Mouse (Mus musculus) heart, embryonic 13.5 days (tissue): ENCODE measurements around the gene Miga1. TPM values are rescaled to one million over a fixed set of nuclear protein-coding genes. Genes with fewer than 3 reads are reported as not detected.

Experiments
- ATAC-seq: fragments of 200-750 bp; cut with Nextera tagmentation; 2 replicates; pipeline ENCODE4 v1.8.0; 2017; ENCODE audit warnings: moderate TSS enrichment; ENCODE audit not compliant: insufficient number of reproducible peaks, low FRiP score, low TSS enrichment; ENCODE audit errors: extremely low read depth
- H3K27ac ChIP-seq: fragments of 300-500 bp; sonication (generic); replicated peaks from 2 replicates; pipeline ENCODE4 v1.5.1; 2015; ENCODE audit warnings: moderate library complexity, mild to moderate bottlenecking, inconsistent platforms
- H3K27me3 ChIP-seq: fragments of 300-500 bp; sonication (generic); replicated peaks from 2 replicates; pipeline ENCODE4 v1.6.1; 2015; ENCODE audit warnings: mild to moderate bottlenecking, inconsistent platforms
- H3K36me3 ChIP-seq: fragments of 300-500 bp; sonication (generic); 2 replicates; pipeline ENCODE4 v1.6.1; 2015; ENCODE audit warnings: mild to moderate bottlenecking, inconsistent platforms
- H3K4me1 ChIP-seq: fragments of 300-500 bp; sonication (generic); 2 replicates; pipeline ENCODE4 v1.6.1; 2015; ENCODE audit warnings: inconsistent platforms
- H3K4me2 ChIP-seq: fragments of 300-500 bp; sonication (generic); 2 replicates; pipeline ENCODE4 v1.6.1; 2015; ENCODE audit warnings: inconsistent platforms, mild to moderate bottlenecking, moderate library complexity
- H3K4me3 ChIP-seq: fragments of 300-500 bp; sonication (generic); 2 replicates; pipeline ENCODE4 v1.5.1; 2015; ENCODE audit warnings: moderate library complexity, mild to moderate bottlenecking, inconsistent platforms
- H3K9ac ChIP-seq: fragments of 300-500 bp; sonication (generic); 2 replicates; pipeline ENCODE4 v1.6.1; 2015; ENCODE audit warnings: inconsistent platforms, mild to moderate bottlenecking, moderate library complexity
- H3K9me3 ChIP-seq: fragments of 300-500 bp; sonication (generic); 2 replicates; pipeline ENCODE4 v1.6.1; 2016; ENCODE audit warnings: inconsistent platforms
- WGBS: fragments of 180-500 bp; shearing (Covaris S2); methylation state at CpG from one replicate; pipeline ENCODE4 v1.1.7; 2015; ENCODE audit warnings: mixed read lengths; 5-methylcytosine and 5-hydroxymethylcytosine counted together
- polyA plus RNA-seq: library from polyadenylated mRNA; unstranded; fragments of >200 nt; fragmentation: Nextera tagmentation; extraction: Ambion mirVana; gene quantifications from 2 replicates; pipeline ENCODE4 v1.2.1, GENCODE M21; 2015

Gene Miga1
- polyA plus RNA-seq, 1 experiment from 2014 or later = 10.8 TPM

GRCm38 (mm10) chr3:152348011-152348830 lies 8.0 kb upstream of the Miga1 start:
- whole genome bisulfite sequencing = 85% methylated on average over 10 of the region's 10 CpGs
- H3K9ac ChIP-seq = peak overlapping the region; percentile 44; the same call in 1 of the 2 replicates
- peaks cover 6% of the 10 kb centered on the region; the same call in 1 of the 2 replicates for H3K36me3 ChIP-seq
- H3K9me3 ChIP-seq = no peaks in the 10 kb centered on the region
- peaks cover 55% of the 10 kb centered on the region for H3K4me1 ChIP-seq
- peak overlapping the region; percentile 76 for H3K4me2 ChIP-seq
- H3K27ac ChIP-seq = no peak overlapping the region
- peak overlapping the region; percentile 85 for H3K4me3 ChIP-seq
- H3K27me3 ChIP-seq = no peaks in the 10 kb centered on the region
- ATAC-seq = no peak

- H3K4me3 ChIP-seq = peak overlapping the region; percentile 85
- no peak for ATAC-seq
- peaks cover 47% of the 10 kb centered on the region for H3K4me1 ChIP-seq
- no peaks in the 10 kb centered on the region for H3K9me3 ChIP-seq
- H3K27ac ChIP-seq = peak overlapping the region; percentile 85; the same call in 1 of the 2 replicates
- no peaks in the 10 kb centered on the region for H3K27me3 ChIP-seq
- H3K4me2 ChIP-seq = peak overlapping the region; percentile 76
- H3K9ac ChIP-seq = peak overlapping the region; percentile 97
- WGBS = 33% methylated on average over 3 of the region's 3 CpGs
- H3K36me3 ChIP-seq = peaks cover 6% of the 10 kb centered on the region; the same call in 1 of the 2 replicates
Measured at GRCm38 (mm10) chr3:152347227-152347626, 7.0 kb upstream of the Miga1 start.

- Histone ChIP-seq H3K27me3 (no peaks in the 10 kb centered on the region), H3K9ac (peak overlapping the region; percentile 97), H3K4me3 (peak overlapping the region; percentile 85), H3K4me2 (peak overlapping the region; percentile 76), H3K4me1 (peaks cover 43% of the 10 kb centered on the region), H3K36me3 (peaks cover 6% of the 10 kb centered on the region; the same call in 1 of the 2 replicates), H3K27ac (peak overlapping the region; percentile 85), H3K9me3 (no peaks in the 10 kb centered on the region)
- under 1% methylated on average over 31 of the region's 54 CpGs for WGBS
- no peak for ATAC-seq
Measured at GRCm38 (mm10) chr3:152346633-152347141, 6.5 kb upstream of the Miga1 start.

GRCm38 (mm10) chr3:152345732-152346632 lies 5.8 kb upstream of the Miga1 start, which contains the start of gene Usp33:
Usp33 (plus strand) TSS chr3:152346478.
- Histone ChIP-seq H3K4me3 (peak within 1 kb of the TSS; percentile 85), H3K9me3 (no peaks in the 10 kb centered on the region), H3K36me3 (peaks cover 6% of the 10 kb centered on the region; the same call in 1 of the 2 replicates), H3K27me3 (no peaks in the 10 kb centered on the region), H3K9ac (peak within 1 kb of the TSS; percentile 97), H3K4me2 (peak within 1 kb of the TSS; percentile 76), H3K4me1 (peaks cover 36% of the 10 kb centered on the region), H3K27ac (peak within 1 kb of the TSS; percentile 85)
- ATAC-seq = peak; percentile 97
- 11% methylated on average over 25 of the region's 44 CpGs for WGBS

DNA sequence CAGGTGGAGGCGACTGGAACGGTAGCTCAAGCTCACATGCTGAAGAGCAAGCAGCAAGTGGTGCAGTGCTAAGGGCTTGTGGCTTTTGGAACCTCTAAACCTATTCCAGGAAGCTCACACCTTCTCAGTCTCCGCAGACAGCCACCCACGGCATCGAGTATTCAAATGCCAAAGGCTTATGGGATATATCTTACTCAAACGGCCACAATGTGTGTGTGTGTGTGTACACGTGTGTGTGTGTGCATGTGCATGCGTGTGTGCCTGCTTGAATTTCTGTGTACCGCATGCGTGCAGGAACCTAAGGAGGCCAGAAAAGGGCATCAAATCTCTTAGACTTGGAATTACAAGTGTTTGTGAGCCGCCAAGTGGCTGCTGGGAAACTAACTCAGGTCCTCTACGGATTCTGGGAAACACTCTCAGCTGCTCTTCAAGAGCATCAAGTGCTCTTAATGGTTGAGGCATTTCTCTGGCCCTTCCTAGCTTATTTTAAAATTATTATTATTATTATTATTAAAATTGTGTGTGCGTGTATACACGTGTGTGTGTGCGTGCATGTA lies 2.8 kb upstream of the Miga1 start:
- Histone ChIP-seq H3K9me3 (no peaks in the 10 kb centered on the region), H3K36me3 (no peaks in the 10 kb centered on the region), H3K27ac (no peak overlapping the region), H3K4me1 (peaks cover 23% of the 10 kb centered on the region), H3K4me3 (no peak overlapping the region), H3K27me3 (no peaks in the 10 kb centered on the region), H3K4me2 (no peak overlapping the region), H3K9ac (no peak overlapping the region)
- WGBS = 85% methylated on average over 15 of the region's 15 CpGs
- ATAC-seq = no peak

DNA sequence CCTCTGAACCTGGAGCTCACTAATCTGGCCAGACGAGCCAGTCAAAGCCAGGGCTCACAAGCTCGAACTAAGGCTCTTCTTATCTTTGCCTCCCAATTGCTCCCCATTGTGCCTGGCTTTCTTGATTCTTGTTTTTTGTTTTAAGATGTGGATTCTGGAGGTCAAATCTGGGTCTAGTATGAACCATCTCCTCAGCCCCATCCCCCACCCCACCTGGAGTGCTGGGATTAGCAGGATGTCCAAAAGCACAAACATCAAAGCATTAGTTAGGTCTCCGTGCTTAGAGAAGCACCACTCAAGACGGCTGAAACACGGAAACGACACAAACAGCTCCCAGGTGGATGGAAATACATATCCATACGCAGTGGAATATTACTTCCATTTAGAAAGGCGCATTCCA lies 4.1 kb downstream of the Miga1 start:
- Histone ChIP-seq H3K27me3 (no peaks in the 10 kb centered on the region), H3K9ac (no peak overlapping the region), H3K36me3 (peaks cover 55% of the 10 kb centered on the region), H3K4me3 (no peak overlapping the region), H3K27ac (no peak overlapping the region), H3K4me1 (peaks cover 11% of the 10 kb centered on the region), H3K4me2 (no peak overlapping the region), H3K9me3 (no peaks in the 10 kb centered on the region)
- no peak for ATAC-seq
- WGBS = 73% methylated on average over 8 of the region's 8 CpGs

DNA sequence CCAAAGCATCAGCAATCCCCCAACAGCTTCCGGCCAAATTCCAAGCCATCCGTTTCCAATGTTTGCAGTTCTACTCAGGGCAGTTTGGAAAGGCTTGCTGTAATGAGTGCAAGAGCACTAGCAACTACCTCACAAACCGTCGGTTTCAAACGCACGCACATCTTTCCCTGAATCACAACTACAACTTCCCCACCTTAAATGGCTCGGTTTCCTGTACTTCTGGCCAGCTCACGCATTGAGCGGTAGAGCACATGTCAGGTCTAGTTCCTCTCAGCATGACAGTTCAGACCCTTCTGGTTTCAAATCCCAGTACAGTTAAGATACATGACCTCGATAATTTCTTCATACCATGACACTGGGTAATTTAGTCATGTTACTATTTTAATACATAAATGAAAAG lies 6.6 kb downstream of the Miga1 start:
- H3K36me3 ChIP-seq = peaks cover 55% of the 10 kb centered on the region
- H3K4me3 ChIP-seq = no peak overlapping the region
- ATAC-seq = no peak
- WGBS = 89% methylated on average over 10 of the region's 10 CpGs
- H3K9ac ChIP-seq = no peak overlapping the region
- no peaks in the 10 kb centered on the region for H3K4me1 ChIP-seq
- no peak overlapping the region for H3K27ac ChIP-seq
- no peaks in the 10 kb centered on the region for H3K9me3 ChIP-seq
- no peaks in the 10 kb centered on the region for H3K27me3 ChIP-seq
- no peak overlapping the region for H3K4me2 ChIP-seq

DNA sequence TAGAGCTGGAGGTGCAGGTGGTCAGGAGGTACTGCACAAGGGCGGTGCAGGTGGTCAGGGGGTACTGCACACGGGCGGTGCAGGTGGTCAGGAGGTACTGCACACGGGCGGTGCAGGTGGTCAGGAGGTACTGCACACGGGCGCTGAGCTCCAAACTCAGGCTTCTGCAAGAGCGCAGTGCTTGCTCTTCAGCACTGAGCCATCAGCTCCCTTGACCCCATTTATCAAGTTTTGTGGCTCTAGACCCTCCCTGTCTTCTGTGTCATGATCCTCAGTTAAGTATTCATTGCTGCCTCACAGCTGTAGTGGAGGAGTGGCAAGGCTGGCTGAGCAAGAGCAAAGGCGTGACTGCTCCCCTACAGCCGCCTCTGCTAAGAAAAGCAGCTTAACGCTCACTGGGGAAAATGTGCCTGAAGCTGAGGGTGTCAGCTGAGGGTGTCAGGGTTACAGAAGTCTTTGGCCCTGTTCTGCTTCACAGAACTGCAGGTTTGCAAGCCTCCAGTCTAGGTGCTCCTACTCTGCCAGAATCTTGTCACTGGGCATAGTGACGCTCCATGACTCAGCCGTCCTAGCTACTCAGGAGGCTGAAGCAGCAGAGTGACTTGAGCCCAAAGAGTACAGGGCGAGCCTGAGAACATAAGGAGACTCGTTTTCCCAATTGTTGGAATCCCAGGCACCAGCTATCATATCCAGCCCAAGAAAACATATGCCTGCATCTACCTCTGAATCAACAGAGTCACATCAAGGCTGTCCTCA lies 7.5 kb downstream of the Miga1 start:
- 86% methylated on average over 15 of the region's 15 CpGs for WGBS
- Histone ChIP-seq H3K9ac (no peak overlapping the region), H3K4me1 (no peaks in the 10 kb centered on the region), H3K27me3 (no peaks in the 10 kb centered on the region), H3K36me3 (peaks cover 54% of the 10 kb centered on the region), H3K4me2 (no peak overlapping the region), H3K9me3 (no peaks in the 10 kb centered on the region), H3K4me3 (no peak overlapping the region), H3K27ac (no peak overlapping the region)
- no peak for ATAC-seq

- no peak overlapping the region for H3K4me2 ChIP-seq
- H3K4me3 ChIP-seq = no peak overlapping the region
- H3K9me3 ChIP-seq = no peaks in the 10 kb centered on the region
- no peak overlapping the region for H3K27ac ChIP-seq
- H3K36me3 ChIP-seq = peaks cover 47% of the 10 kb centered on the region
- H3K4me1 ChIP-seq = no peaks in the 10 kb centered on the region
- H3K27me3 ChIP-seq = no peaks in the 10 kb centered on the region
- no peak overlapping the region for H3K9ac ChIP-seq
- no peak for ATAC-seq
- WGBS = 87% methylated on average over 4 of the region's 6 CpGs
Measured at GRCm38 (mm10) chr3:152332104-152332503, 8.1 kb downstream of the Miga1 start.

DNA sequence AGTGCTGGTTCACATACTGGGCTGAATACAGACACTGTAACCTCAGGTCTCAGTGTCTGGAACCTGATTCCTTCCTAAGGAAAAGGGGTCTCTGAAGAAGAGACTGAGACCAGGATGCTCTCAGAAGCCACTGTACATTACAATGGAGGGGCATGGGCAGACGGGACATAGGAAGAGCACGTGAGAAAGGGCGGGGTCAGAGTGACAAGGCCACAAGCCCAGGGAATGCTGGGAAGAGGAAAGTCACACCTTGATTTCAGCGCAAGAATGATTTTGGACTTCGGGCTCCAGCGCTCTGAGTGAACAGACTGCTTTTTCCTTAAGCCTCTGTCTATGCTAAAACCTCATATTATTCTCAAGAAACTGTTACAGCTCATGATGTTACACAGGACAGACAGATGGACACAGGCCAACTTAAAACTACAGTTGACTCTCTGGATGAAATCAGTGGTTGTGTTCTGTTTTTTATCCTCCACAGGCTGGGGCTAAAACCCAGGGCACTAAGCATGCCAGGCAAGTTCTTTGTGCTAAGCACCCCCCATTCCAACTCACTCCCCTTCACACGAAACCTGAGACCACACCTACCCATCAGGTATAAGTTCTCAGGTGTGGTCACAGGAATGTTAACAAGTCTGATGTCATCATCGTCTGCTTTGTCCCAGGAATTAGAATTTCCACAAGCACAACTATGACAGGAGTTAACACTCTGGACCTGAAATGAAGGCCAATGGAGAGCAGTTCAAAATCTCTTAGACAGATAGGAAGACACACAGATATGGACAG lies 18.3 kb downstream of the Miga1 start:
- H3K27ac ChIP-seq = peak overlapping the region; percentile 20; the same call in 1 of the 2 replicates
- WGBS = 87% methylated on average over 8 of the region's 8 CpGs
- no peak overlapping the region for H3K4me3 ChIP-seq
- H3K4me2 ChIP-seq = no peak overlapping the region
- no peak for ATAC-seq
- no peaks in the 10 kb centered on the region for H3K9me3 ChIP-seq
- H3K36me3 ChIP-seq = peaks cover 35% of the 10 kb centered on the region
- no peak overlapping the region for H3K9ac ChIP-seq
- peaks cover 2% of the 10 kb centered on the region; the same call in 1 of the 2 replicates for H3K4me1 ChIP-seq
- H3K27me3 ChIP-seq = no peaks in the 10 kb centered on the region
